Mouse (Mus musculus) lung, postnatal 4 days (tissue): ENCODE results near the gene Phldb1.

Source experiments
- DNase-seq, 2 experiments: peaks; one replicate each; pipeline ENCODE4 v3.0.0; 2021

Phldb1 gene

GRCm38 (mm10) chr9:44726431-44727146 is 8.4 kb downstream of the Phldb1 start:
- no peak for DNase-seq

GRCm38 (mm10) chr9:44724665-44725064 is 10.3 kb downstream of the Phldb1 start:
- DNase-seq: no peak

GRCm38 (mm10) chr9:44724223-44724622 is 10.8 kb downstream of the Phldb1 start:
- DNase-seq: peak; percentile 72 to 90

- peak in 1 of 2 experiments; percentile 53 for DNase-seq
Observed at GRCm38 (mm10) chr9:44723521-44724041, 11.4 kb downstream of the Phldb1 start.

- DNase-seq: peak; percentile 42 to 59
Observed at GRCm38 (mm10) chr9:44723008-44723407, 12.0 kb downstream of the Phldb1 start.

GRCm38 (mm10) chr9:44722575-44722974 is 12.4 kb downstream of the Phldb1 start:
- DNase-seq: no peak

GRCm38 (mm10) chr9:44721877-44722186 is 13.2 kb downstream of the Phldb1 start:
- DNase-seq: no peak

GRCm38 (mm10) chr9:44721154-44721876 is 13.7 kb downstream of the Phldb1 start:
- peak; percentile 91 to 93 for DNase-seq

- DNase-seq: peak in 1 of 2 experiments; percentile 36
Observed at GRCm38 (mm10) chr9:44720358-44721153, 14.4 kb downstream of the Phldb1 start.

GRCm38 (mm10) chr9:44719632-44720357 is 15.2 kb downstream of the Phldb1 start:
- DNase-seq: no peak

GRCm38 (mm10) chr9:44718937-44719631 is 15.9 kb downstream of the Phldb1 start:
- no peak for DNase-seq

- DNase-seq: no peak
Observed at GRCm38 (mm10) chr9:44717822-44718242, 17.2 kb downstream of the Phldb1 start.

- DNase-seq: no peak
Observed at GRCm38 (mm10) chr9:44716997-44717821, 17.8 kb downstream of the Phldb1 start.

GRCm38 (mm10) chr9:44715705-44716362 is 19.2 kb downstream of the Phldb1 start:
- no peak for DNase-seq

- DNase-seq: no peak
Observed at GRCm38 (mm10) chr9:44715109-44715508, 19.9 kb downstream of the Phldb1 start.

- no peak for DNase-seq
Observed at GRCm38 (mm10) chr9:44713574-44713973, 21.4 kb downstream of the Phldb1 start.

GRCm38 (mm10) chr9:44713080-44713479 is 21.9 kb downstream of the Phldb1 start:
- peak in 1 of 2 experiments; percentile 51 for DNase-seq

GRCm38 (mm10) chr9:44711602-44712001 is 23.4 kb downstream of the Phldb1 start:
- DNase-seq: peak in 1 of 2 experiments; percentile 62

GRCm38 (mm10) chr9:44710213-44710612 is 24.8 kb downstream of the Phldb1 start:
- no peak for DNase-seq

GRCm38 (mm10) chr9:44709600-44709999 is 25.4 kb downstream of the Phldb1 start:
- peak in 1 of 2 experiments; percentile 65 for DNase-seq
